Mouse (Mus musculus) lung, postnatal 0 days (tissue): ENCODE data around the gene Rlf. TPM values are rescaled to one million over a fixed set of nuclear protein-coding genes. Genes with fewer than 3 reads are reported as not detected.
A peak's percentile ranks its signal among the peaks of the same experiment; 100 is the strongest.

Source experiments
- ATAC-seq: fragments of 200-750 bp; cut with Nextera tagmentation; 2 replicates; pipeline ENCODE4 v1.8.0; 2017; ENCODE audit warnings: moderate library complexity
- DNase-seq: peaks from one replicate; pipeline ENCODE4 v3.0.0-alpha.2; 2016; ENCODE audit warnings: low spot score
- H3K27ac ChIP-seq: fragments of 300-500 bp; sonication (generic); 2 replicates; pipeline ENCODE4 v1.5.1; 2014; ENCODE audit warnings: antibody characterized with exemption, mild to moderate bottlenecking, low read length, mixed read lengths
- H3K27me3 ChIP-seq: fragments of 300-500 bp; sonication (generic); replicated peaks from 2 replicates; pipeline ENCODE4 v1.6.1; 2014; ENCODE audit warnings: low read length, mixed read lengths; ENCODE audit not compliant: insufficient read depth
- H3K36me3 ChIP-seq: fragments of 300-500 bp; sonication (generic); 2 replicates; pipeline ENCODE4 v1.6.1; 2014; ENCODE audit warnings: low read length, mixed read lengths; ENCODE audit not compliant: insufficient read depth
- H3K4me1 ChIP-seq: fragments of 300-500 bp; sonication (generic); 2 replicates; pipeline ENCODE4 v1.6.1; 2014; ENCODE audit warnings: antibody characterized with exemption, low read depth, low read length, mixed read lengths; ENCODE audit not compliant: insufficient read depth
- H3K4me2 ChIP-seq: fragments of 300-500 bp; sonication (generic); replicated peaks from 2 replicates; pipeline ENCODE4 v1.6.1; 2014; ENCODE audit warnings: low read depth, mild to moderate bottlenecking, low read length, moderate library complexity, mixed read lengths
- H3K4me3 ChIP-seq: fragments of 300-500 bp; sonication (generic); 2 replicates; pipeline ENCODE4 v1.5.1; 2014; ENCODE audit warnings: low read depth, low read length
- H3K9ac ChIP-seq: fragments of 300-500 bp; sonication (generic); replicated peaks from 2 replicates; pipeline ENCODE4 v1.6.1; 2014; ENCODE audit warnings: low read depth, mild to moderate bottlenecking
- H3K9me3 ChIP-seq: fragments of 300-500 bp; sonication (generic); 2 replicates; pipeline ENCODE4 v1.6.1; 2016; ENCODE audit warnings: low read length, mixed read lengths
- CTCF ChIP-seq: IDR thresholded peaks from 2 replicates; pipeline ENCODE4 v1.5.1; 2016; ENCODE audit warnings: antibody characterized with exemption, mild to moderate bottlenecking
- EP300 ChIP-seq: IDR thresholded peaks from 2 replicates; pipeline ENCODE4 v1.6.1; 2016; ENCODE audit warnings: antibody characterized with exemption, mild to moderate bottlenecking, control low read depth
- WGBS: fragments of 180-500 bp; shearing (Covaris S2); extraction: QIAGEN DNeasy Blood & Tissue Kit; methylation state at CpG from one replicate; pipeline ENCODE4 v1.1.7; 2014; 5-methylcytosine and 5-hydroxymethylcytosine counted together
- polyA plus RNA-seq: library from polyadenylated mRNA; unstranded; fragments of >200 nt; fragmentation: Nextera tagmentation; extraction: Ambion mirVana; gene quantifications from 2 replicates; pipeline ENCODE4 v1.2.1, GENCODE M21; 2015

Rlf gene
- polyA plus RNA-seq, 1 experiment from 2014 or later: 9.9 TPM

GRCm38 (mm10) chr4:121227072-121227471 lies 12.2 kb upstream of the Rlf start:
- no peaks in the 10 kb centered on the region for H3K36me3 ChIP-seq
- no peaks in the 10 kb centered on the region for H3K4me1 ChIP-seq
- DNase-seq (no peak), ATAC-seq (no peak)
- no peak overlapping the region for H3K9ac ChIP-seq
- H3K4me2 ChIP-seq: no peak overlapping the region
- no peak overlapping the region for H3K27ac ChIP-seq
- H3K9me3 ChIP-seq: no peaks in the 10 kb centered on the region
- TF ChIP-seq EP300: no peak
- no peak for TF ChIP-seq CTCF
- no peak overlapping the region for H3K4me3 ChIP-seq
- 53% methylated on average over 1 of the region's 1 CpGs for WGBS
- H3K27me3 ChIP-seq: no peaks in the 10 kb centered on the region

- H3K27ac ChIP-seq: no peak overlapping the region
- no peak for ATAC-seq
- H3K9me3 ChIP-seq: no peaks in the 10 kb centered on the region
- TF ChIP-seq CTCF (0 out of 2 replicates have a peak, but pooled peaks have one; percentile 11), EP300 (no peak)
- WGBS: 89% methylated on average over 4 of the region's 4 CpGs
- H3K4me3 ChIP-seq: no peak overlapping the region
- H3K4me1 ChIP-seq: no peaks in the 10 kb centered on the region
- DNase-seq: no peak
- H3K4me2 ChIP-seq: no peak overlapping the region
- H3K27me3 ChIP-seq: no peaks in the 10 kb centered on the region
- H3K36me3 ChIP-seq: no peaks in the 10 kb centered on the region
- no peak overlapping the region for H3K9ac ChIP-seq
Measured at GRCm38 (mm10) chr4:121225177-121225576, 10.3 kb upstream of the Rlf start.

- 67% methylated on average over 1 of the region's 1 CpGs for WGBS
- Histone ChIP-seq H3K9me3 (no peaks in the 10 kb centered on the region), H3K9ac (no peak overlapping the region), H3K4me3 (no peak overlapping the region), H3K4me2 (no peak overlapping the region), H3K4me1 (no peaks in the 10 kb centered on the region), H3K27me3 (no peaks in the 10 kb centered on the region), H3K36me3 (no peaks in the 10 kb centered on the region), H3K27ac (no peak overlapping the region)
- DNase-seq (no peak), ATAC-seq (no peak)
- no peak for TF ChIP-seq CTCF
- TF ChIP-seq EP300: no peak
Measured at GRCm38 (mm10) chr4:121223136-121223535, 8.3 kb upstream of the Rlf start.

GRCm38 (mm10) chr4:121216216-121216615 lies 1.3 kb upstream of the Rlf start:
- DNase-seq: no peak
- no peaks in the 10 kb centered on the region for H3K36me3 ChIP-seq
- no peak for ATAC-seq
- no peak overlapping the region for H3K27ac ChIP-seq
- H3K4me3 ChIP-seq: no peak overlapping the region
- H3K4me2 ChIP-seq: no peak overlapping the region
- H3K9me3 ChIP-seq: no peaks in the 10 kb centered on the region
- H3K9ac ChIP-seq: no peak overlapping the region
- 59% methylated on average over 2 of the region's 2 CpGs for WGBS
- no peak for TF ChIP-seq CTCF
- TF ChIP-seq EP300: no peak
- H3K27me3 ChIP-seq: no peaks in the 10 kb centered on the region
- peaks cover 14% of the 10 kb centered on the region; the same call in 1 of the 2 replicates for H3K4me1 ChIP-seq

GRCm38 (mm10) chr4:121215489-121215888 lies 605 bp upstream of the Rlf start:
- DNase-seq: no peak
- H3K9ac ChIP-seq: no peak overlapping the region
- ATAC-seq: no peak

GRCm38 (mm10) chr4:121213936-121214792 lies 720 bp downstream of the Rlf start:
- TF ChIP-seq EP300 (no peak), CTCF (peak; percentile 40)
- peak; percentile 90 for ATAC-seq
- H3K4me2 ChIP-seq: peak overlapping the region; percentile 72
- peak overlapping the region; percentile 93 for H3K4me3 ChIP-seq
- DNase-seq: peak; percentile 75
- H3K9me3 ChIP-seq: no peaks in the 10 kb centered on the region
- no peaks in the 10 kb centered on the region for H3K36me3 ChIP-seq
- no peaks in the 10 kb centered on the region for H3K27me3 ChIP-seq
- 0% methylated on average over 36 of the region's 36 CpGs for WGBS
- peak overlapping the region; percentile 89 for H3K27ac ChIP-seq
- H3K4me1 ChIP-seq: peaks cover 14% of the 10 kb centered on the region; the same call in 1 of the 2 replicates
- H3K9ac ChIP-seq: peak overlapping the region; percentile 96

More at GRCm38 (mm10) chr4:121215489-121215888, 605 bp upstream of the Rlf start:
- H3K4me1 ChIP-seq: peaks cover 14% of the 10 kb centered on the region; the same call in 1 of the 2 replicates
- H3K4me2 ChIP-seq: peak overlapping the region; percentile 60
- no peaks in the 10 kb centered on the region for H3K27me3 ChIP-seq
- TF ChIP-seq CTCF (no peak), EP300 (no peak)
- H3K4me3 ChIP-seq: peak overlapping the region; percentile 93
- no peaks in the 10 kb centered on the region for H3K36me3 ChIP-seq
- no peak overlapping the region for H3K27ac ChIP-seq
- no peaks in the 10 kb centered on the region for H3K9me3 ChIP-seq
- WGBS: 28% methylated on average over 5 of the region's 5 CpGs
